Mouse (Mus musculus) CD4-positive, CD25-positive, alpha-beta regulatory T cell, adult 4 months (primary cell): ENCODE data around the gene Rab33a. TPM values are rescaled to one million over a fixed set of nuclear protein-coding genes. Genes with fewer than 3 reads are reported as not detected.

Experiments used
- ATAC-seq: one replicate; pipeline ENCODE4 v1.8.0; 2017
- polyA plus RNA-seq, 2 experiments: library from polyadenylated mRNA; unstranded; fragments of 100-300 nt; shearing (Covaris generic); gene quantifications; one replicate each; pipeline ENCODE4 v1.2.1; 2017

Rab33a gene
- polyA plus RNA-seq, result 1 to 10 TPM in 1 of 2 experiments, under 1 TPM in 1; 0.28 to 1.5 TPM

DNA sequence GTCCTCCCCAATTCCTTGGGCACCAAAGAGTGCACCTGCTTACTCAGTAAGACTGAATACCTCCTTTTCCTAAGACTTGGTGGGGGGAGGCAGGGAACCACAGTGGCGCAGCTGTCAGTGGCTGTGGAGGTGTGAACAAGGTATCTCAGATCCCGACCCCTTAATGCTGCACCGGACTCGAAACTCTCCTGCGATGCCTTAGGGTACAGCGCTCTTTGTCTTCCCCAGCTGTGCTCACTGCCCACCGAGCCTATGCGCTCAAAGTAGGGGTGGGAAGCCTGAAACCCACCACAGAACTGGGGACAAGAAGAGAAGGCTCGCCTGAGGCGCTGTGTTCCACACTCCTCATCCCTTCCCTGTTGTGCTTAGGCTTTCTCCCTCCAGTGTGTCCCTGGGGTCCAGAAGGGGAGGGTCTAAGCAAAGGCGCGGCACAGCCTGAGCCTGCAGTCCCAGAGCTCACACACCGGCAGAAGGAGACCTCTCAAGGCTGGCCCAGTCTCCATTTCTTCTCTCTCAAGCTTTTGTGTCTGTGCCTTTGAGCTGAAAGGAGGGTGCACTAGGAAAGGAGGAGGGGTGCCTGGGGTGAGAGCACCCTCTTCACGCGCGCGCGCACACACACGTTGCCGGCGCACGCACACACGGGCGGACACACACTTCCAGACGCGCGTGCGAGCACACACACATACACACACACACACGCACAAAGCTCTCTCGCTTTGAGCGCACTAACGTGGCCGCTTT lies at the start of gene Rab33a:
Gene Rab33a, plus strand, starts transcription at position 478 of the 741 bp plus-strand sequence.
- ATAC-seq, result peak; percentile 47

DNA sequence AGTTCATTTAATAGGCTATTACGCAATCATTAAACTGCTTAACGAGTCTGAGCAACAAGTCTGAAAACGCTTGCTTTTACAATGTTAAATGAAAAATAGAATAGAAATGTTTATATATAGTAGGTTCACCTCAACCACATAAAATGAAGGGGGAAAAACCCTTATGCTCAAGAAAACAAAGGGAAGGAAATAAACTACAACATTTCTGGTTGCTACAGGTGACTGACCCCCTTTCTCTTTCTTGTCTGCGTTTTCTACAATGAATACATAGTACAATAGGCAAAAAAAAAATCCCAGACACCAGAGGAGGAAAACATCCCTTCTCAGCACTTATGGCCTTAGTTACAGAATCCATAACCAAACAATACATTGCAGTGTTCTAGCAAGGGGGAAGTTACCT lies 38.0 kb upstream of the Rab33a start:
- peak; percentile 75 for ATAC-seq

DNA sequence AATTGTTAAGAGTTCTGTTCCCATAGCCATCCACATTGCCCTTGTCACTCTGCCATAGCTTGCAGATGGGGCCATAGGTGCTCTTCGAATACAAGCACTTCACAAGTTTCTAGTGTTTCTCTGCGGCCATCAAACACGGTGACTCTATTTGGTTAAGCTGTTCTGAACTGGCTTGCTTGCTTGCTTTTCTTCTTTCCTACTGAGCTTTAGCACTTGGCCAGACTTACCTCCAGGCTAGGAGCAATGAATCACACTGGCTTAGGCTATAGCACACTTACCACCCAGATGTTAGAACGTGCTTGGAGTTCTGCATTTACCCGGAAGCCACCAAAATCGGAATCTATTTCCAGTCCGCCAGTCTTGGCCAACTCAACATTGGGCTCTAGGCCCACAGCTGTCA lies 37.4 kb upstream of the Rab33a start:
- ATAC-seq, result no peak

DNA sequence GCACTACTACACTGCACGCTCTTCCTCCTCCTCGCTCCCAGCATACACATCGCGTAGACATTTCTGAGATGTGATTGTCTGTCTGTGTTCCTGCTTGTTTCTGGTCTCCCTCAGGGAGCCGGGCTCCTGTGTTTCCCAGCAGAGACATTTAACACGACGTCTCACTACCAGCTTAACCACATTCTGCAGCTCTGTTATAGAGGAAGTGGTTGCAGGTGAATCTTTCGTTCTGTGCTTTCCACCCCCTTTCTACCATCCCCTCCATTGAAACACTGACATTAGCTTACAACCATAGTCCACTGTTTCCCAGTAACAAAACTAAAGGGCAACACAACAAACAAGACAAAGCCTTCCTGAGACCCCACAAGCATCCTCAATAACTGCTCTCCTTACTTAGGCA lies 25.3 kb upstream of the Rab33a start:
- ATAC-seq, result peak; percentile 58

DNA sequence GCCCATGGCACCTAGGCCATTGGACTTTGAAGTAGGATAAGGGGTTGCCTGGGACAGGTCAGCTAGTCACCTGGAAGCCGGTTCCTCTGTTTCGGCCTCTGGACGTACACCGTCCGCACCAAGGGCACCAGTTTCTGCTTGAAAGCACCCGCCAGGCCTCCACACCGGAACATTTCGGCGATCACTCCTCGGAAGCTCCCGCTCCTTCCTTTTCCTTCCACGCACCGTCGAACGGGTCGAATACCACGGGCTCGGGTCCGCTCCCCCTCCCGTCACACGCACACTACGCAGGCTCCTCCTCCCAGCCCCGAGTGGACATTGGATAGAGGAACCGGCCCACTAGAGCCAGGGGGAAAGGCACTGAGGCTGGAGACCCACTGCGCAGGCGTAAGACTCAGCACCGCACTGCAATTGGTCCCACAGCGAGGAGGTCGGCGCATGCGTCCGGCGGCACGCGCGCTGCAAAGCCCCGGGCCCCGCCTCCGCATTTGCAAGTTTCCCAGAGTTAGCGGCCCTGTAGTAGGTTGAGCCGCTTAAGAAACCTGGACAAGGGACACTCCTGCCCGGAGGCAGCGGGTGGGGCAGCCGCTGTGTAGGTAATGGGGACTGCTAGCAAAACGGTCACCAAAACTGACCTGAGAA lies 5.8 kb upstream of the Rab33a start, which contains the start of gene Aifm1:
Gene Aifm1, minus strand, starts transcription at position 398 of the 642 bp plus-strand sequence.
- peak; percentile 91 for ATAC-seq

DNA sequence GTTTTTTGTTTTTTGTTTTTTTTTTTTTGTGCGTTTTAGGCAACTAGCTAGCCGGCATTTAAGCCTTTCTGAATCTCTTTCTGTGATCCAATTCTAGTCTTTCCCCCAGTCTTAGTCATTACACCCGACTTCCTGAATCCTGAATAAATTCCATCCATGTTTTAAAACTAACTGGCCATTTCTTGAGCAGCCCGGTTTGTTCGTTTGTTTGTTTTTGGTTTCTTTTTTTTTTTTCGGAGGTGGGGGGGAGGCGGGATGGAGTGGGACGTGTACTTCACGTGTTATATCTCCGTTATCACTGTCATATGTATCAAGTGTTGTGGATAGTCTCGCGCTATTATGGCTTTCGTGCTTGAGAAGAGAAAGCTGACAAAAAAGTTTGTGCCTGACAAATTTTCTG lies 5.3 kb upstream of the Rab33a start:
- peak; percentile 53 for ATAC-seq

DNA sequence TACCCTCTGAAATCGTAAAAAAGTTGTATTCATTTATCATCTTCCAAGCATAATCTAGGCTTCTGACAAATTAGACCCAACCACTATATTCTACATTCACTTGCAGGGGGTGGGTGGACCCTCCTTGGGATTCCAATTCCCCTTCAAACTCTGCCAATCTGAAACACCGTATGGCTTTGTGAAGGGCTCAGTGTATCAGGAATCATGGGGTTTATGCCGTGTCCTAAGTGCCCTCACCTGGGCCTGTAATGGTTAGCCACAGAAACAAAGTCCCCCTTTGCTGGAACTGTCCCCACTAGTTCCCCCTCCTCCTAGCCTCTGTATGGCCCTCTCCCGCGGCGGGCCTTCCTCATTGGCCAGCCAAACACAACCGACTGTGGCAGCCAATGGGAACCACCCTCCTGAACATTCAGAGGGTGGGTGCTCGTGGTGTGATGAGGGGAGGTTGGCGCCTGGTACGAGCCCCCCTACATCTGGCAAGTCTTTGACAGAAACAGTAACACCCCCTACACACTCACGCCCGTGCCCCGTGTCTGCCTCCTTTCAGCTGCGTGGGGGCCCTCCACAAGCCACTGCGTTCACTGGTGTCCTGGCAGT lies 776 bp upstream of the Rab33a start:
- no peak for ATAC-seq

DNA sequence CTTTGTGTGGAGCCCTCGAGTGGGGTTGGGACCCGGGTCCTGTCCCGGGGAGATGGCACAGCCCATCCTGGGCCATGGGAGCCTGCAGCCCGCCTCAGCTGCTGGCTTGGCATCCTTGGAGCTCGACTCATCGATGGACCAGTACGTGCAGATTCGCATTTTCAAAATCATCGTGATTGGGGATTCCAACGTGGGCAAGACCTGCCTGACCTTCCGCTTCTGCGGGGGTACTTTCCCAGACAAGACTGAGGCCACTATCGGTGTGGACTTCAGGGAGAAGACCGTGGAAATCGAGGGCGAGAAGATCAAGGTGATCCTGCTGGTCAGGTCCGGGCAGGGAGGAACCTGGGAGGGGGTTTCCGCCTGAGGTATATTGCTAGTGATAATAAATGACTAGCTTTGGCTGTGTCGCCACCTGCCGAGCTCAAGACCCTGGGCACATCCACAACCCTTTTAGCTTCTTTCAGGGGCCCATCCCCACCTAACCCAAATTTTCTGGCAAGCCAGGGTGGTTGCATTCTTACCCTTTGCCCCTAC lies 532 bp downstream of the Rab33a start:
- ATAC-seq, result peak; percentile 26

DNA sequence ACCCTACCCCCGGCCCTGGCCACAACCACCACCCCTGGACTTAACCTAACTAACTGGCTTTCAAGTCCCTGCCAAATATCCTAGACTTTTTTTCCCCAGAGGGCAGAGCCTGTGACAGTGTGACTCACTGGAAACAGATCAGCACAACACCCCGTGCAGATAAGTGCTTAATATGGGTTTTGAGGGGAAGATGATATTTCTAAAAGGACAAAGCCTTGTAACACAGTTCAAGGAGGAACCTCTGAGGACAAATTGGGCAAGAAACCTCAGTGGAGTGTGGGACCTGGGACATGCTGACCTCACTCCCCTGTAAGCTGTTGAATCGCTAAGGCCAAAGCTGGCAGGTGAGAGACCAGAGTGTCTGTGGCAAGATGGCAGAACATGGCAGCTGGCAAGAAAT lies 2.6 kb downstream of the Rab33a start:
- no peak for ATAC-seq

DNA sequence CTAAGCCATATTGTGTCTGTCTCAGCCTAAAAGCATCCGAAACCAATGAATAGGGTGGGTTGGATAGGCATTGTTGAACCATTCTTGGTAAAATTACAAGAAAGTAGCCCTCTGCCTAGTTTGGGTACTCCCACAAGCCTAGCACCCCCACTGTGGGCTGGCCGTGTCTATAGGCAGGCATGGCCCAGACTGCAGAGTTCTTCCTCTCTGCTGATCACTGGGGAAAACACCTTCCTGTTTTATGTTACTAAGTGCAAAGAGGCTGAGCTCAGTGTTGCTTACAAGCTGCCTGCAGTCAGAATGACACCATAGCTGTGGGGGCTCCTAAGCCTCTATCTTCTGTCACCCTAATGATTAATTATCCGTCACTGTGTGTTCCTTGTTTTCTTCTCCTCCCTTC lies 4.4 kb downstream of the Rab33a start:
- ATAC-seq, result peak; percentile 67

DNA sequence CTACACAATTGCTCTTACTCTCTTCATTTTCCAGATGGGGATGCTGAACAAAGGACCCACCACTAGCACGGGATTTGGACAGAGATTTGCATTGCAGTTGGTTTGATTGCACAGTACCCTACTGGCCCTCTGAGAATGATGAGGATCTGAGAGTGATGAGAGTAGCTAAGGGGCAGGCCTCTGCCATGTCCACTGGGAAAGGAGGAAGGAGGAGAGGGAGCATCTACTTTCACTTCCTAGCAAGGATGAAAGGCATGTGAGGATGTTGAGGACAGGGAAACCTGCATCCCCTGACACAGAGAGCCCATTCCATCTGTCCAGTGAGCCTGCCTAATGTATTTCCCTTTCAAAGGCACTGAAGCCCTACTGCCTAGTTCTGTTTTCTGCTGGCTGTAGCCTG lies 6.2 kb downstream of the Rab33a start:
- no peak for ATAC-seq

DNA sequence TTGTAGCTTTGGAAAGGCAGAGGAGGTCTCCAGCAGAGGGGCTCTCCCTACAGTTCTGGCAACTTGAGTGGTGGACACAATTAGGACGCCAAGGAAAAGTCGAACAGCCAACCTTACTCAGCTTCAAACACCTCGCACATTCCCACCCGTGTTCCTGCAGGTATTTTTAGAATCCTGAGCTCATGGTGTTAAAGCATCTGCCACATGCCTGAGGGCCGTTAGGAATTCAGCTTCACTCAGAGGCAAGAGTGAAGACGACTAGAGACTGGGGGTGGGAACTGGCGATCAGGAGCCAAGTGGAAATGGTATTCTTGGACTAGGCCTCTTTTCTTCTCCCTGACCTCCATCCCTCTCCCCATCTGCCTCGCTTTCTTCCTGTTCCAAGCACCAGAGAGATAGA lies 6.8 kb downstream of the Rab33a start:
- ATAC-seq, result no peak

DNA sequence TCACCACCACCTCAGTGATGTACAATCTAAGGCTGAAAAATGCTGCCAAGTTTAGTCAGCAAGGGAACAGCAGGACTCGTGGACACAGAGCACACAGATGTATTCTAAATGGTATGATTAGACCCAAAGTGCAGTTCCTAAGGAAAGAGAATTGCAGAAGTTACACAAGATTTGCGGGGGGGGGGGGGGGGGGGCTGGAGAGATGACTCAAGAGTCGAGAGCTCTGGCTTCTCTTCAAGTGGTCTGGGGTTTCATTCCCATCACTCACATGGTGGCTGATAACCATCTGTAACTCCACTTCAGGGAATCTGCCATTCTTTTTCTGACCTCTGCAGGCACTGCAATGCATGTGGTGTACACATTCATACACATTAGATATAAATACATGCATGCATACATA lies 7.3 kb downstream of the Rab33a start:
- ATAC-seq, result no peak

DNA sequence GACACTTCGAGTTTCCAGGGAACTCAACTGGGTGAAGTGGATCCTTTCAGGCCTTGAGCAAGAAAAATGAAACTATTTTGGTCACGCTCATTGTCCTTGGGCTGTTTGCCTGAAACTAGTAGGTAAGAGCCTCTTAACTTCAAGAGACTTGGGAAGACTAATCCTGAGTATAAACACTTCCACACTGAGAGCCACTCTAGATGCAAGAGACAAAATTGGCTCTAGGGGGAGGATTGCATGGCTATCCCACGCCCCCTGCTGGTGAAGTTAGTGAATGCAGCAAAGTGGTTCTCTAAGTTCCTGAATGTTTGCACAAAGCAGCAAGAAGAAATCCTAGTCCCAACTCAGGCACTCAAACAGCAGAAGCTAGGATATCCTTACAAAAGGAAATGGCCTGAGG lies 13.1 kb downstream of the Rab33a start:
- peak; percentile 54 for ATAC-seq

Other genes starting within 250 kb of the Rab33a start
- gene Bcorl1, start 177.9 kb upstream of the Rab33a start, polyA plus RNA-seq, result 1 to 10 TPM; 2.3 to 2.7 TPM
- 10 to 100 TPM; 24.7 to 25.4 TPM for gene Elf4, start 56.2 kb upstream of the Rab33a start, polyA plus RNA-seq
- gene Aifm1, start 5.7 kb upstream of the Rab33a start, polyA plus RNA-seq, result 10 to 100 TPM; 26.6 to 46.0 TPM
- gene Zfp280c, start 75.2 kb downstream of the Rab33a start, polyA plus RNA-seq, result 10 to 100 TPM; 16.1 to 20.8 TPM
- 10 to 100 TPM; 10.0 to 10.4 TPM for gene Slc25a14, start 104.1 kb downstream of the Rab33a start, polyA plus RNA-seq
- not detected for gene Gpr119, start 155.2 kb downstream of the Rab33a start, polyA plus RNA-seq
- 10 to 100 TPM in 1 of 2 experiments, 1 to 10 TPM in 1; 5.3 to 20.4 TPM for gene Rbmx2, start 175.7 kb downstream of the Rab33a start, polyA plus RNA-seq